Mouse (Mus musculus) kidney, embryonic 16.5 days (tissue): ENCODE results near the gene Apoc4. TPM values are rescaled to one million over a fixed set of nuclear protein-coding genes. Genes with fewer than 3 reads are reported as not detected.

Experiments used
- ATAC-seq: fragments of 200-750 bp; cut with Nextera tagmentation; 2 replicates; pipeline ENCODE4 v1.8.0; 2017; ENCODE audit warnings: moderate TSS enrichment; ENCODE audit not compliant: low FRiP score, low TSS enrichment
- H3K27ac ChIP-seq: fragments of 300-500 bp; sonication (generic); 2 replicates; pipeline ENCODE4 v1.5.1; 2014; ENCODE audit warnings: low read length
- H3K27me3 ChIP-seq: fragments of 300-500 bp; sonication (generic); 2 replicates; pipeline ENCODE4 v1.6.1; 2014; ENCODE audit warnings: low read length, control low read depth, mixed read lengths; ENCODE audit not compliant: insufficient read depth
- H3K36me3 ChIP-seq: fragments of 300-500 bp; sonication (generic); 2 replicates; pipeline ENCODE4 v1.6.1; 2014; ENCODE audit warnings: low read length, control low read depth, mixed read lengths; ENCODE audit not compliant: insufficient read depth
- H3K4me1 ChIP-seq: fragments of 300-500 bp; sonication (generic); 2 replicates; pipeline ENCODE4 v1.6.1; 2014; ENCODE audit warnings: low read length, control low read depth, mixed read lengths; ENCODE audit not compliant: insufficient read depth
- H3K4me2 ChIP-seq: fragments of 300-500 bp; sonication (generic); replicated peaks from 2 replicates; pipeline ENCODE4 v1.6.1; 2014; ENCODE audit warnings: low read depth, low read length
- H3K4me3 ChIP-seq: fragments of 300-500 bp; sonication (generic); 2 replicates; pipeline ENCODE4 v1.5.1; 2014; ENCODE audit warnings: mild to moderate bottlenecking, low read length
- H3K9ac ChIP-seq: fragments of 300-500 bp; sonication (generic); replicated peaks from 2 replicates; pipeline ENCODE4 v1.6.1; 2014; ENCODE audit warnings: low read length
- H3K9me3 ChIP-seq: fragments of 300-500 bp; sonication (generic); 2 replicates; pipeline ENCODE4 v1.6.1; 2016; ENCODE audit warnings: low read length, control low read depth
- WGBS: fragments of 180-500 bp; shearing (Covaris S2); extraction: QIAGEN DNeasy Blood & Tissue Kit; methylation state at CpG from one replicate; pipeline ENCODE4 v1.1.7; 2014; 5-methylcytosine and 5-hydroxymethylcytosine counted together
- polyA plus RNA-seq: library from polyadenylated mRNA; unstranded; fragments of >200 nt; fragmentation: Nextera tagmentation; extraction: Ambion mirVana; gene quantifications from 2 replicates; pipeline ENCODE4 v1.2.1, GENCODE M21; 2015

Gene Apoc4
- polyA plus RNA-seq: 1.6 and 2.2 TPM in 2 replicates

- 56% methylated on average over 8 of the region's 8 CpGs for whole genome bisulfite sequencing
- no peak within 1 kb of the TSS for H3K27ac ChIP-seq
- no peaks in the 10 kb centered on the region for H3K4me1 ChIP-seq
- no peak within 1 kb of the TSS for H3K9ac ChIP-seq
- H3K36me3 ChIP-seq: no peaks in the 10 kb centered on the region
- H3K27me3 ChIP-seq: no peaks in the 10 kb centered on the region
- no peak within 1 kb of the TSS for H3K4me3 ChIP-seq
- no peak within 1 kb of the TSS for H3K4me2 ChIP-seq
- no peak for ATAC-seq
- no peaks in the 10 kb centered on the region for H3K9me3 ChIP-seq
Observed at GRCm38 (mm10) chr7:19681202-19681694, at the start of gene Apoc4, which contains the start of gene Gm44805. Apoc4 (minus strand) TSS chr7:19681479. Gm44805 (minus strand) TSS chr7:19681423.

- 89% methylated on average over 4 of the region's 4 CpGs for WGBS
Observed at GRCm38 (mm10) chr7:19726541-19726940, 45.3 kb upstream of the Apoc4 start.

GRCm38 (mm10) chr7:19724167-19724566 is 42.9 kb upstream of the Apoc4 start:
- H3K4me1 ChIP-seq: no peaks in the 10 kb centered on the region
- H3K9ac ChIP-seq: no peak overlapping the region
- H3K4me2 ChIP-seq: no peak overlapping the region
- H3K4me3 ChIP-seq: no peak overlapping the region
- H3K9me3 ChIP-seq: peaks cover 12% of the 10 kb centered on the region
- H3K36me3 ChIP-seq: peaks cover 90% of the 10 kb centered on the region
- no peak overlapping the region for H3K27ac ChIP-seq
- no peaks in the 10 kb centered on the region for H3K27me3 ChIP-seq
- 91% methylated on average over 12 of the region's 12 CpGs for whole genome bisulfite sequencing
- no peak for ATAC-seq

More at GRCm38 (mm10) chr7:19726541-19726940, 45.3 kb upstream of the Apoc4 start:
- H3K4me1 ChIP-seq: no peaks in the 10 kb centered on the region
- ATAC-seq: no peak
- no peak overlapping the region for H3K4me3 ChIP-seq
- no peak overlapping the region for H3K27ac ChIP-seq
- H3K36me3 ChIP-seq: peaks cover 93% of the 10 kb centered on the region
- H3K9ac ChIP-seq: no peak overlapping the region
- peaks cover 1% of the 10 kb centered on the region; the same call in 1 of the 2 replicates for H3K9me3 ChIP-seq
- H3K27me3 ChIP-seq: no peaks in the 10 kb centered on the region
- no peak overlapping the region for H3K4me2 ChIP-seq

GRCm38 (mm10) chr7:19722754-19723195 is 41.5 kb upstream of the Apoc4 start:
- H3K4me2 ChIP-seq: no peak overlapping the region
- H3K27me3 ChIP-seq: no peaks in the 10 kb centered on the region
- H3K27ac ChIP-seq: 0 out of 2 replicates have a peak overlapping the region, but pooled peaks have one; percentile 43
- 85% methylated on average over 6 of the region's 6 CpGs for WGBS
- H3K9ac ChIP-seq: no peak overlapping the region
- peaks cover 12% of the 10 kb centered on the region for H3K9me3 ChIP-seq
- ATAC-seq: peak; percentile 55; the same call in 1 of the 2 replicates
- H3K36me3 ChIP-seq: peaks cover 87% of the 10 kb centered on the region
- H3K4me1 ChIP-seq: no peaks in the 10 kb centered on the region
- no peak overlapping the region for H3K4me3 ChIP-seq

- Histone ChIP-seq H3K4me2 (no peak overlapping the region), H3K27me3 (no peaks in the 10 kb centered on the region), H3K27ac (no peak overlapping the region), H3K4me1 (peaks cover 13% of the 10 kb centered on the region), H3K4me3 (no peak overlapping the region), H3K36me3 (peaks cover 63% of the 10 kb centered on the region), H3K9ac (no peak overlapping the region), H3K9me3 (peaks cover 12% of the 10 kb centered on the region)
- 87% methylated on average over 4 of the region's 4 CpGs for WGBS
- no peak for ATAC-seq
Observed at GRCm38 (mm10) chr7:19719200-19719599, 37.9 kb upstream of the Apoc4 start.

DNA sequence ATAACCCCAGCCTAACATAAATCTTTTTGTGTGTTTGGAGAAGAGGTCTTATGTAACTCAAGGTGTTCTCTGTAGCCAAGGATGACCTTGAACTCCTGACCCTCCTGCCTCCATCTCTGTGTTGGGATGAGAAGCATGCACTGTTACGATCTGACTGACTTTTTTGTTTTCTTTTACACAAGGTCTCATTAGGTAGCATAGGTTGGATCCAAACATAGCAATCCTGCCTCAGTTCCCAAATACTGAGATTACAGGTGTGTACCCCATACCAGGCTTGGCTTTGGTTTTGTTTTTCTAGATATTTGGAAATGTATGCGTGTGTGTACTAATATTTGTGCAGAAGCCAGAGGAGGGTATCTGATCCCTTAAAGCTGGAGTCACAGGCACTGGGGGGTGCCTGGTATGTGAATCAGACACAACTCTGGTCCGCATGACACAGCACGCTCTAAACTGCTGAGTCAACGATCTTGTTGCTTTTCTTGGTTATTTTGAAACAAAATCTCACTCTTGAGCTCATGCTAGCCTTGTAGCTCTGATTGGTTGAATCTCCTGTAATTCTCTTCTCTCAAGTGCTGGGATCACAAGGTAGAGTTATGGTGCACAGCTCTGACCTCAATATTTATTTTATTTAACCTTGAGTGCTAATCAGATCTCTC is 37.1 kb upstream of the Apoc4 start:
- H3K36me3 ChIP-seq: peaks cover 59% of the 10 kb centered on the region

GRCm38 (mm10) chr7:19717346-19717745 is 36.1 kb upstream of the Apoc4 start:
- ATAC-seq: no peak
- Histone ChIP-seq H3K9ac (no peak overlapping the region), H3K4me3 (no peak overlapping the region), H3K27me3 (no peaks in the 10 kb centered on the region), H3K4me2 (no peak overlapping the region), H3K4me1 (peaks cover 22% of the 10 kb centered on the region), H3K36me3 (peaks cover 58% of the 10 kb centered on the region), H3K9me3 (peaks cover 12% of the 10 kb centered on the region), H3K27ac (no peak overlapping the region)
- WGBS: 86% methylated on average over 4 of the region's 4 CpGs

More for the DNA sequence above, 37.1 kb upstream of the Apoc4 start:
- no peak for ATAC-seq
- 77% methylated on average over 5 of the region's 5 CpGs for WGBS
- Histone ChIP-seq H3K27me3 (no peaks in the 10 kb centered on the region), H3K9me3 (peaks cover 12% of the 10 kb centered on the region), H3K27ac (no peak overlapping the region), H3K4me1 (peaks cover 20% of the 10 kb centered on the region), H3K9ac (no peak overlapping the region), H3K4me2 (no peak overlapping the region), H3K4me3 (no peak overlapping the region)

DNA sequence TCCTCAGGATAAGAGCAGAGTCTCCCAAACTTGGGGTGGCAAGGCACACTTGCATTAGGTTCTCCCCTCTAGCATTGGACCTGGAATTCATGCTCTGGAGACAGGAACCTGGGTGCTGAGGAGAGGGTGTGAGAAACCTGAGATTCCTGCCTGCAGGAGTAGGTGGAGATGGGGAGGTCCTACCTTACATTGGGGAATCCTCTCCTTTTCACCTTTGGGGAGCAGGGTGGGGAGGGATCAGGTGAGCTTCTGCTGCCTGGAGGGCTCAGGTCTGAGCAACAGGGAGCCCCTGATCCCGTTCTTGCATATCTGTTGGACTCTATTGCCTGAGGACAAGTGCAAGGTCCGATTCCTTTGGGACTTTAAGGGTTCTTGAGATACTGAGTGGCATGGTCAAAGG is 35.5 kb upstream of the Apoc4 start:
- H3K4me2 ChIP-seq: peak overlapping the region; percentile 72; the same call in 1 of the 2 replicates
- no peak overlapping the region for H3K4me3 ChIP-seq
- peak overlapping the region; percentile 83; the same call in 1 of the 2 replicates for H3K27ac ChIP-seq
- H3K4me1 ChIP-seq: peaks cover 22% of the 10 kb centered on the region
- no peaks in the 10 kb centered on the region for H3K27me3 ChIP-seq
- 0 out of 2 replicates have a peak overlapping the region, but pooled peaks have one; percentile 52 for H3K9ac ChIP-seq
- WGBS: 91% methylated on average over 2 of the region's 2 CpGs
- no peak for ATAC-seq
- H3K36me3 ChIP-seq: peaks cover 58% of the 10 kb centered on the region
- peaks cover 12% of the 10 kb centered on the region for H3K9me3 ChIP-seq

DNA sequence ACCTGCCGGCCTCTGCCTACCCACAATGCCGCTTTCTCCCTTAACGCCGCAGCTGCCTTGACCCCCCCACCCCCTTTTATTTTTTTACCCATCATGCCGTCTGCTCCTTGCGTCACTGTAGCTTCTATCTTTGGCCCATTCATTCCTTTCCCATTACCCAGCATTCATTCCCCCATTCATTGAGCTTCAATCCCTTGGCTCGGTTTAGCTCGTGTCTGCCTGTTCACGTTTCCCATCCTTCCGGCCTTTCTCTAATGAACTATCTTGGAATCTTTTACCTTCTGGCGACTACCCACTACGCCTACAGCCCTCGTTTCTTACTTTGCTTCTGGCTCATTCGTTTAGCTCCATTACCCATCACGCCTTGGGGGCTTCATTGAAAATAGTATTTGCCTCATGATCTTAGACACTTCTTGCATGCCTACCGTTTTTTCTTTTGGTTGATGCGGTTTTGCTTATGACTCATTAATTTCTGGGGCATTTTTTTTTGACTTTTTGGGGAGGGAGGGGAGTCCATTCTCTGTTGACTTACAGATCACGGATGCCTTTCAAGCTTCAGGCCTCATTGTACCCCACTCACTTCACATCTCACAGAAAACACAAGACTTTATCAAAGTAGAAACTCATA is 34.9 kb upstream of the Apoc4 start:
- H3K4me3 ChIP-seq: peak overlapping the region; percentile 81
- peak overlapping the region; percentile 52 for H3K9ac ChIP-seq
- 6% methylated on average over 18 of the region's 18 CpGs for WGBS
- peaks cover 58% of the 10 kb centered on the region for H3K36me3 ChIP-seq
- H3K4me2 ChIP-seq: peak overlapping the region; percentile 72
- peak overlapping the region; percentile 83 for H3K27ac ChIP-seq
- ATAC-seq: no peak
- peaks cover 7% of the 10 kb centered on the region for H3K9me3 ChIP-seq
- H3K4me1 ChIP-seq: peaks cover 22% of the 10 kb centered on the region
- H3K27me3 ChIP-seq: no peaks in the 10 kb centered on the region
